Mouse (Mus musculus) olfactory bulb, adult 2 months (tissue): ENCODE measurements around the gene 1520401A03Rik.

ENCODE experiments used
- CTCF ChIP-seq: fragments of 200-500 bp; IDR thresholded peaks from 2 replicates; pipeline ENCODE4 v1.5.1; 2012; ENCODE audit warnings: low read depth, mild to moderate bottlenecking, low read length, moderate library complexity; ENCODE audit not compliant: insufficient read depth
- POLR2A ChIP-seq: fragments of 200-500 bp; IDR thresholded peaks from 2 replicates; pipeline ENCODE4 v1.6.1; 2012; ENCODE audit warnings: mild to moderate bottlenecking, low read depth, low read length, moderate library complexity; ENCODE audit not compliant: insufficient read depth

- TF ChIP-seq CTCF (no peak), POLR2A (no peak)
These were observed 24.2 kb upstream of the 1520401A03Rik start for GRCm38 (mm10) chr17:23746767-23747166.
